In the genomic region with DNA sequence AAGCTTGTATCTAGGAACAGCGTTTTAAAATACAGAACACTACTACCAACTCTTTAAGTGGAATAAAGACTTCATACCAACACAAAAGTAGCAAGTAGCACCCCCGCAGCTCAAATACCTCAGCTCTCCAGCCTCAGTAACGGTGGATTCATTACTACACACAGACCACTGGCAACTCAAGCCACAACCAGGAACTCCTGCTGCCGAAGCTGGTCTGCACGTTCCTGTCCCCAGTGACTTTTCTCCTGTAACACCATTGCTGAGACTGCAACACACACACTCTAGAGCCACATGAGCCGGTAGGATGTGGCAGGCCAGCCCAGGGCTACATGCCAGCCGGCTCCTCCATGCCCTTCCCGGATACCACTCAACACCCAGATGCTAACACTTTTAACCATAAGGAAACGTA, we compare ENCODE assay signal across 14 mouse cellular contexts. TPM values are rescaled to one million over a fixed set of nuclear protein-coding genes. Genes with fewer than 3 reads are reported as not detected.
DNase-seq lines count a peak whose midpoint lies in the region; ATAC-seq and TF ChIP-seq lines count a peak whose summit lies in the region.
"Had no signal": no experiment of that assay in that cellular context is flagged by ENCODE, and none has a peak within 500 bp of the region (broad histone marks: within the 10 kb centered on the region; RNA-seq: fewer than 3 reads in every experiment).

No protein-coding gene starts in this region.

- WGBS in heart, embryonic 10.5 days, result 55% methylated on average over 9 of the region's 9 CpGs

- DNase-seq in gastrocnemius, adult 2 months, result peak; percentile 63
- DNase-seq in gastrocnemius, postnatal 4 days (ENCODE audit: low spot score in 2 of 2), result no peak
- peak; percentile 53 for DNase-seq in NIH3T3 (ENCODE audit: low read depth)
- DNase-seq in heart, embryonic 10.5 days (ENCODE audit: low spot score), result no peak
- DNase-seq in kidney, adult 11 months, result no peak
- no peak for DNase-seq in kidney, postnatal 25 days
- DNase-seq in retina, postnatal 1 day, result no peak
- DNase-seq: cerebellum, adult 18-20 months had no signal

- peak; percentile 49 for ATAC-seq in megakaryocyte, adult 5-6 weeks (ENCODE audit: poor library complexity, severe bottlenecking)
- ATAC-seq: midbrain, embryonic 15.5 days had no signal

- H3K4me3 ChIP-seq in gastrocnemius, adult 2 months, result peak overlapping the region; percentile 21
- H3K4me3 ChIP-seq in heart, embryonic 10.5 days, result peak overlapping the region; percentile 38
- H3K4me3 ChIP-seq: erythroblast, embryonic 14.5 days; midbrain, embryonic 15.5 days had no signal

- no peaks in the 10 kb centered on the region for H3K36me3 ChIP-seq in heart, embryonic 10.5 days
- H3K36me3 ChIP-seq: midbrain, embryonic 15.5 days had no signal

- peaks cover 34% of the 10 kb centered on the region for H3K4me1 ChIP-seq in heart, embryonic 10.5 days

- H3K27ac ChIP-seq in gastrocnemius, adult 2 months, result peak overlapping the region; percentile 59
- H3K27ac ChIP-seq in heart, embryonic 10.5 days, result peak overlapping the region; percentile 77
- H3K27ac ChIP-seq: kidney, postnatal 0 days; liver, embryonic 14.5 days; midbrain, embryonic 15.5 days had no signal

- H3K27me3 ChIP-seq in heart, embryonic 10.5 days (ENCODE audit: insufficient read depth, poor library complexity, severe bottlenecking), result no peaks in the 10 kb centered on the region
- H3K27me3 ChIP-seq: midbrain, embryonic 15.5 days had no signal

- no peak for TF ChIP-seq CTCF in gastrocnemius, adult 2 months (IDR thresholded peaks at IDR 0.05)

- no peaks in the 10 kb centered on the region for H3K9me3 ChIP-seq in heart, embryonic 10.5 days
- H3K9me3 ChIP-seq: midbrain, embryonic 15.5 days had no signal

- intact Hi-C loops in gastrocnemius, adult 2 months (cut with DNase I), result no loop called here

RNA-seq across cellular contexts. Expression of a gene that starts 20.0 kb away (rescaled TPM):
- total RNA-seq in gastrocnemius, adult 2 months (2021), result 100 to 1,000 TPM; 102 to 105 TPM
- 100 to 1,000 TPM; 185 to 230 TPM for total RNA-seq in gastrocnemius, postnatal 4 days (2021)
- 345 and 518 TPM in 2 replicates for polyA plus RNA-seq in heart, embryonic 10.5 days (2016; fragmentation: Nextera tagmentation; extraction: Ambion mirVana)
- total RNA-seq in megakaryocyte, adult 5-6 weeks (2015), result 150 and 167 TPM in 2 replicates
- 156 and 194 TPM in 2 replicates for total RNA-seq in megakaryocyte, adult 5-6 weeks (2017)

RNA-seq across cellular contexts. Expression of a gene that starts 46.9 kb away (rescaled TPM):
- total RNA-seq in gastrocnemius, adult 2 months (2021), result not detected
- total RNA-seq in gastrocnemius, postnatal 4 days (2021), result not detected
- 0.10 TPM in 1 of 2 replicates, not detected in the other for polyA plus RNA-seq in heart, embryonic 10.5 days (2016; fragmentation: Nextera tagmentation; extraction: Ambion mirVana)
- not detected in 2 replicates for total RNA-seq in megakaryocyte, adult 5-6 weeks (2015)
- not detected in 2 replicates for total RNA-seq in megakaryocyte, adult 5-6 weeks (2017)
- total RNA-seq: heart, postnatal 14 days had no signal
- polyA plus RNA-seq: erythroblast, embryonic 14.5 days; kidney, postnatal 0 days; liver, embryonic 14.5 days had no signal

RNA-seq across cellular contexts. Expression of a gene that starts 47.0 kb away (rescaled TPM):
- not detected for total RNA-seq in gastrocnemius, adult 2 months (2021)
- not detected for total RNA-seq in gastrocnemius, postnatal 4 days (2021)
- polyA plus RNA-seq in heart, embryonic 10.5 days (2016; fragmentation: Nextera tagmentation; extraction: Ambion mirVana), result not detected in 2 replicates
- not detected in 2 replicates for total RNA-seq in megakaryocyte, adult 5-6 weeks (2015)
- not detected in 2 replicates for total RNA-seq in megakaryocyte, adult 5-6 weeks (2017)
- total RNA-seq: heart, postnatal 14 days had no signal
- polyA plus RNA-seq: erythroblast, embryonic 14.5 days; kidney, postnatal 0 days; liver, embryonic 14.5 days; midbrain, embryonic 15.5 days had no signal

Comparison
In these comparisons a context has a peak if more than half of its experiments do, and no peak if none do; other contexts are left out.
1. DNase-seq: peak in gastrocnemius, adult 2 months (single experiment) and NIH3T3 (single experiment); none in gastrocnemius, postnatal 4 days (0 of 2), heart, embryonic 10.5 days (single experiment), kidney, adult 11 months (single experiment), kidney, postnatal 25 days (0 of 2) and retina, postnatal 1 day (single experiment).